Mouse (Mus musculus): ENCODE measurements around the gene Mphosph9. TPM values are rescaled to one million over a fixed set of nuclear protein-coding genes. Genes with fewer than 3 reads are reported as not detected.

Gene Mphosph9
- polyA plus RNA-seq, 1 experiment = 0.28 TPM

GRCm38 (mm10) chr5:124247986-124248626 lies 79.7 kb downstream of the Mphosph9 start:
- no peaks in the 10 kb centered on the region for H3K27me3 ChIP-seq (ENCODE audit: control insufficient read depth)
- no peaks in the 10 kb centered on the region for H3K9me3 ChIP-seq (ENCODE audit: control insufficient read depth, low read length)
- H3K36me3 ChIP-seq (ENCODE audit: control insufficient read depth) = peaks cover 25% of the 10 kb centered on the region
- H3K4me3 ChIP-seq (replicated peaks) = peak overlapping the region; percentile 70
- no peak for TF ChIP-seq GATA1 (IDR thresholded peaks at IDR 0.05; ENCODE audit: low read length)
- no peak for TF ChIP-seq TAL1 (IDR thresholded peaks at IDR 0.05; ENCODE audit: low read length)
- H3K4me1 ChIP-seq (ENCODE audit: control insufficient read depth) = peaks cover 28% of the 10 kb centered on the region

- Histone ChIP-seq H3K27me3 (ENCODE audit: control insufficient read depth) (no peaks in the 10 kb centered on the region), H3K36me3 (ENCODE audit: control insufficient read depth) (peaks cover 24% of the 10 kb centered on the region), H3K9me3 (ENCODE audit: control insufficient read depth, low read length) (no peaks in the 10 kb centered on the region), H3K4me1 (ENCODE audit: control insufficient read depth) (peaks cover 35% of the 10 kb centered on the region), H3K4me3 (replicated peaks) (no peak overlapping the region)
- TF ChIP-seq TAL1 (IDR thresholded peaks at IDR 0.05; ENCODE audit: low read length) (no peak), GATA1 (IDR thresholded peaks at IDR 0.05; ENCODE audit: low read length) (no peak)
These were observed 80.5 kb downstream of the Mphosph9 start for GRCm38 (mm10) chr5:124247296-124247695.

GRCm38 (mm10) chr5:124244885-124245284 lies 82.9 kb downstream of the Mphosph9 start:
- H3K4me3 ChIP-seq (replicated peaks) = no peak overlapping the region
- H3K4me1 ChIP-seq (ENCODE audit: control insufficient read depth) = peaks cover 33% of the 10 kb centered on the region
- no peaks in the 10 kb centered on the region for H3K27me3 ChIP-seq (ENCODE audit: control insufficient read depth)
- H3K9me3 ChIP-seq (ENCODE audit: control insufficient read depth, low read length) = no peaks in the 10 kb centered on the region
- TF ChIP-seq TAL1 (IDR thresholded peaks at IDR 0.05; ENCODE audit: low read length) (no peak), GATA1 (IDR thresholded peaks at IDR 0.05; ENCODE audit: low read length) (no peak)
- H3K36me3 ChIP-seq (ENCODE audit: control insufficient read depth) = peaks cover 27% of the 10 kb centered on the region

GRCm38 (mm10) chr5:124244449-124244848 lies 83.3 kb downstream of the Mphosph9 start:
- Histone ChIP-seq H3K4me3 (replicated peaks) (no peak overlapping the region), H3K27me3 (ENCODE audit: control insufficient read depth) (no peaks in the 10 kb centered on the region), H3K36me3 (ENCODE audit: control insufficient read depth) (peaks cover 27% of the 10 kb centered on the region), H3K4me1 (ENCODE audit: control insufficient read depth) (peaks cover 32% of the 10 kb centered on the region), H3K9me3 (ENCODE audit: control insufficient read depth, low read length) (no peaks in the 10 kb centered on the region)
- TF ChIP-seq TAL1 (IDR thresholded peaks at IDR 0.05; ENCODE audit: low read length) = no peak
- TF ChIP-seq GATA1 (IDR thresholded peaks at IDR 0.05; ENCODE audit: low read length) = no peak

GRCm38 (mm10) chr5:124243236-124243901 lies 84.4 kb downstream of the Mphosph9 start:
- TF ChIP-seq TAL1 (IDR thresholded peaks at IDR 0.05; ENCODE audit: low read length) (no peak), GATA1 (IDR thresholded peaks at IDR 0.05; ENCODE audit: low read length) (no peak)
- H3K4me3 ChIP-seq (replicated peaks) = no peak overlapping the region
- no peaks in the 10 kb centered on the region for H3K27me3 ChIP-seq (ENCODE audit: control insufficient read depth)
- peaks cover 30% of the 10 kb centered on the region for H3K36me3 ChIP-seq (ENCODE audit: control insufficient read depth)
- H3K9me3 ChIP-seq (ENCODE audit: control insufficient read depth, low read length) = no peaks in the 10 kb centered on the region
- peaks cover 24% of the 10 kb centered on the region for H3K4me1 ChIP-seq (ENCODE audit: control insufficient read depth)

GRCm38 (mm10) chr5:124241686-124242444 lies 85.9 kb downstream of the Mphosph9 start:
- peaks cover 15% of the 10 kb centered on the region for H3K4me1 ChIP-seq (ENCODE audit: control insufficient read depth)
- no peak overlapping the region for H3K4me3 ChIP-seq (replicated peaks)

GRCm38 (mm10) chr5:124240841-124241685 lies 86.7 kb downstream of the Mphosph9 start:
- Histone ChIP-seq H3K9me3 (ENCODE audit: control insufficient read depth, low read length) (no peaks in the 10 kb centered on the region), H3K4me3 (replicated peaks) (no peak overlapping the region), H3K27me3 (ENCODE audit: control insufficient read depth) (no peaks in the 10 kb centered on the region), H3K4me1 (ENCODE audit: control insufficient read depth) (peaks cover 21% of the 10 kb centered on the region), H3K36me3 (ENCODE audit: control insufficient read depth) (peaks cover 34% of the 10 kb centered on the region)
- TF ChIP-seq TAL1 (IDR thresholded peaks at IDR 0.05; ENCODE audit: low read length) (no peak), GATA1 (IDR thresholded peaks at IDR 0.05; ENCODE audit: low read length) (no peak)

More at GRCm38 (mm10) chr5:124241686-124242444, 85.9 kb downstream of the Mphosph9 start:
- Histone ChIP-seq H3K36me3 (ENCODE audit: control insufficient read depth) (peaks cover 34% of the 10 kb centered on the region), H3K9me3 (ENCODE audit: control insufficient read depth, low read length) (no peaks in the 10 kb centered on the region), H3K27me3 (ENCODE audit: control insufficient read depth) (no peaks in the 10 kb centered on the region)
- TF ChIP-seq TAL1 (IDR thresholded peaks at IDR 0.05; ENCODE audit: low read length) (no peak), GATA1 (IDR thresholded peaks at IDR 0.05; ENCODE audit: low read length) (no peak)

GRCm38 (mm10) chr5:124236180-124236579 lies 91.6 kb downstream of the Mphosph9 start:
- no peaks in the 10 kb centered on the region for H3K9me3 ChIP-seq (ENCODE audit: control insufficient read depth, low read length)
- peaks cover 22% of the 10 kb centered on the region for H3K4me1 ChIP-seq (ENCODE audit: control insufficient read depth)
- H3K4me3 ChIP-seq (replicated peaks) = no peak overlapping the region
- H3K36me3 ChIP-seq (ENCODE audit: control insufficient read depth) = peaks cover 12% of the 10 kb centered on the region
- H3K27me3 ChIP-seq (ENCODE audit: control insufficient read depth) = no peaks in the 10 kb centered on the region
- TF ChIP-seq GATA1 (IDR thresholded peaks at IDR 0.05; ENCODE audit: low read length) (no peak), TAL1 (IDR thresholded peaks at IDR 0.05; ENCODE audit: low read length) (no peak)
